In genomic region chr10:127170837-127171272, GRCm38 (mm10) we compare ENCODE assay signal across 8 mouse cellular contexts. TPM values are rescaled to one million over a fixed set of nuclear protein-coding genes. Genes with fewer than 3 reads are reported as not detected.
DNase-seq lines count a peak whose midpoint lies in the region; ATAC-seq lines count a peak whose summit lies in the region.

No protein-coding gene starts in this region.

- peaks cover 64% of the 10 kb centered on the region for H3K36me3 ChIP-seq in megakaryocyte, embryonic 14.5 days (replicated peaks; ENCODE audit: low read length)

- H3K27me3 ChIP-seq in megakaryocyte, embryonic 14.5 days (replicated peaks) = peaks cover 25% of the 10 kb centered on the region

- intact Hi-C loops in heart, postnatal 14 days (cut with DNase I) = no loop called here

- no peaks in the 10 kb centered on the region for H3K9me3 ChIP-seq in megakaryocyte, embryonic 14.5 days

- peak; percentile 84 to 85 for DNase-seq in CD8-positive naive resting alpha-beta T cell, adult 2 months (ENCODE audit: low read depth in 2 of 2, low spot score in 2 of 2)
- peak; percentile 79 to 82 for DNase-seq in adrenal gland, adult 18-20 months (ENCODE audit: low spot score in 2 of 2)
- peak; percentile 79 to 82 for DNase-seq in heart, postnatal 14 days
- peak; percentile 87 to 90 for DNase-seq in kidney, postnatal 4 days
- DNase-seq in right cerebral cortex, postnatal 25 days = peak; percentile 67
- DNase-seq in MN1 (ENCODE audit: low spot score) = no peak

- ATAC-seq in erythroblast, adult 5-6 weeks (replicated peaks; ENCODE audit: low FRiP score, poor library complexity, severe bottlenecking) = peak; percentile 88

- H3K4me3 ChIP-seq in megakaryocyte, embryonic 14.5 days (replicated peaks) = peak overlapping the region; percentile 88

- H3K4me1 ChIP-seq in megakaryocyte, embryonic 14.5 days = peaks cover 38% of the 10 kb centered on the region

RNA-seq across cellular contexts. Expression of gene B4galnt1, which starts 5.8 kb away (rescaled TPM):
- total RNA-seq in adrenal gland, adult 18-20 months (2021) = 1 to 10 TPM; 7.8 to 8.6 TPM
- total RNA-seq in erythroblast, adult 5-6 weeks (2015; ENCODE audit: low replicate concordance) = 33.0 and 34.3 TPM in 2 replicates
- 8.1 and 17.6 TPM in 2 replicates for total RNA-seq in erythroblast, adult 5-6 weeks (2017; ENCODE audit: low replicate concordance)
- total RNA-seq in heart, postnatal 14 days (2021) = 1 to 10 TPM; 2.9 to 3.8 TPM
- 71.2 and 76.1 TPM in 2 replicates for polyA plus RNA-seq in megakaryocyte, embryonic 14.5 days (2012; ENCODE audit: insufficient read depth, low replicate concordance)

RNA-seq across cellular contexts. Expression of gene Slc26a10, which starts 9.6 kb away (rescaled TPM):
- 1 to 10 TPM; 1.1 to 1.8 TPM for total RNA-seq in adrenal gland, adult 18-20 months (2021)
- total RNA-seq in erythroblast, adult 5-6 weeks (2015; ENCODE audit: low replicate concordance) = not detected in 2 replicates
- 0.28 TPM in 1 of 2 replicates, not detected in the other for total RNA-seq in erythroblast, adult 5-6 weeks (2017; ENCODE audit: low replicate concordance)
- 10 to 100 TPM; 45.5 to 66.9 TPM for total RNA-seq in heart, postnatal 14 days (2021)
- 0.23 and 0.76 TPM in 2 replicates for polyA plus RNA-seq in megakaryocyte, embryonic 14.5 days (2012; ENCODE audit: insufficient read depth, low replicate concordance)

RNA-seq across cellular contexts. Expression of gene Arhgef25, which starts 19.0 kb away (rescaled TPM):
- 10 to 100 TPM; 18.8 to 20.3 TPM for total RNA-seq in adrenal gland, adult 18-20 months (2021)
- total RNA-seq in erythroblast, adult 5-6 weeks (2015; ENCODE audit: low replicate concordance) = 0.84 and 1.7 TPM in 2 replicates
- total RNA-seq in erythroblast, adult 5-6 weeks (2017; ENCODE audit: low replicate concordance) = 2.2 and 2.7 TPM in 2 replicates
- total RNA-seq in heart, postnatal 14 days (2021) = 10 to 100 TPM; 17.0 to 17.9 TPM
- not detected in 2 replicates for polyA plus RNA-seq in megakaryocyte, embryonic 14.5 days (2012; ENCODE audit: insufficient read depth, low replicate concordance)

RNA-seq across cellular contexts. Expression of gene Dtx3, which starts 24.7 kb away (rescaled TPM):
- 10 to 100 TPM; 63.0 to 67.6 TPM for total RNA-seq in adrenal gland, adult 18-20 months (2021)
- total RNA-seq in erythroblast, adult 5-6 weeks (2015; ENCODE audit: low replicate concordance) = 10.4 and 18.0 TPM in 2 replicates
- total RNA-seq in erythroblast, adult 5-6 weeks (2017; ENCODE audit: low replicate concordance) = 8.4 and 9.4 TPM in 2 replicates
- total RNA-seq in heart, postnatal 14 days (2021) = 10 to 100 TPM; 36.1 to 43.4 TPM
- 51.0 and 171 TPM in 2 replicates for polyA plus RNA-seq in megakaryocyte, embryonic 14.5 days (2012; ENCODE audit: insufficient read depth, low replicate concordance)

RNA-seq across cellular contexts. Expression of gene Pip4k2c, which starts 40.5 kb away (rescaled TPM):
- 10 to 100 TPM; 41.5 to 44.7 TPM for total RNA-seq in adrenal gland, adult 18-20 months (2021)
- total RNA-seq in erythroblast, adult 5-6 weeks (2015; ENCODE audit: low replicate concordance) = 11.3 and 13.3 TPM in 2 replicates
- total RNA-seq in erythroblast, adult 5-6 weeks (2017; ENCODE audit: low replicate concordance) = 19.6 and 25.6 TPM in 2 replicates
- total RNA-seq in heart, postnatal 14 days (2021) = 10 to 100 TPM; 22.8 to 23.1 TPM
- polyA plus RNA-seq in megakaryocyte, embryonic 14.5 days (2012; ENCODE audit: insufficient read depth, low replicate concordance) = 10.4 and 19.6 TPM in 2 replicates

Comparison
In these comparisons a context has a peak if more than half of its experiments do, and no peak if none do; other contexts are left out.
1. RNA of gene Slc26a10, which starts 9.6 kb away (total RNA-seq): 45.5 to 66.9 TPM in heart, postnatal 14 days; 1.1 to 1.8 TPM in adrenal gland, adult 18-20 months and 0.28 TPM in erythroblast, adult 5-6 weeks; every median in the first group is over 10 times any median in the second.
2. RNA of gene Arhgef25, which starts 19.0 kb away (total RNA-seq): 18.8 to 20.3 TPM in adrenal gland, adult 18-20 months and 17.0 to 17.9 TPM in heart, postnatal 14 days; 0.84 to 2.7 TPM in erythroblast, adult 5-6 weeks; every median in the first group is over 4 times any median in the second.